Mouse (Mus musculus) lung, postnatal 4 days (tissue): ENCODE data around the gene 1700056E22Rik.

Experiments used
- DNase-seq, 2 experiments: peaks; one replicate each; pipeline ENCODE4 v3.0.0; 2021

1700056E22Rik gene

GRCm38 (mm10) chr1:184048675-184049418, 14.7 kb upstream of the 1700056E22Rik start:
- DNase-seq, result no peak

DNA sequence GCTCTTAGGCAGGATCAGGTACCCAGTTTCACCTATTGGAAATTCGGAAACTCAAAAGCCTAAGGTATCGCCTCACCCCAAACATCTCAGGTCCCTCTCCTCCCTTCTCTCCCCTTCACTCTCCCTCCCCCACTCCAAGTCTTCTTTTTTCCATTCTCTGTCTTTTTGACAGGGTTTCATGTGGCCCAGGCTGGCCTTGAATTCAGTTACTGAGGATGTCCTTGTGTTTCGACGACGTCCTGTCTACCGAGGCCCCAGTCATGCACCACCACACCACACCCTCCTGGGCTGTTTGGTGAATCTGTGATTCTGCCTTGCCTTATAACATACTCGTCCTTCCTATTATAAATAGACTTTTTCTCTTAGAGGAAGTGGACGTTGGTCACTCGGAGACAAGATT, 13.7 kb upstream of the 1700056E22Rik start:
- no peak for DNase-seq

DNA sequence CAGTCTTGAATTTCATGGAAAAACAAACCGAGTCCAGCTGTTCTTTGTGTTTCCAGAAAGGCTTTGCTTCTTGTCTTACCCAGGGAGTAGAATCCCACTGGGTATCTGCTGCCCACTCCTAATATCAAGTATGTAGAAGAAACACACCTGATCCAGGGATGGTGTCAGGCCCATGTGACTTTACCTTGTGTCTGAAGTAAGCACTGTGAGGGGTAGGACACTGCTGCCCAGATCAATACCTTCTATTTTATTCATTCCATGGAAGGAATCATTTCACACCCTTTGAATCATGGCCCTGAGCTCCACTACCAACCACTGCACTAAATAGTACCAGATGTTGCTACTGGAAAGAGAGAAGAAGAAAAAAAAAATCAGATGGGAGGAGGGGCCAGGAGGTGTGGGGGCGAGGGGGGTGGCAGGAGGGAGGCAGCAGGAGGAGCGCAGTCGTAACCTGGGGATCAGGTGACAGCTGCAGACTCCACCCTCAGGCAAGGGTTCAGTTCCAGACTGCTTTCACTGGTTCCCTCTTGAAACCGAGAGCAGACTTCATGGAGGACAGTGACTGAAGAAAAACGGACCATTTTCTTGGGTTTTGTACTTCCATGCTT, 12.1 kb upstream of the 1700056E22Rik start:
- DNase-seq, result no peak

DNA sequence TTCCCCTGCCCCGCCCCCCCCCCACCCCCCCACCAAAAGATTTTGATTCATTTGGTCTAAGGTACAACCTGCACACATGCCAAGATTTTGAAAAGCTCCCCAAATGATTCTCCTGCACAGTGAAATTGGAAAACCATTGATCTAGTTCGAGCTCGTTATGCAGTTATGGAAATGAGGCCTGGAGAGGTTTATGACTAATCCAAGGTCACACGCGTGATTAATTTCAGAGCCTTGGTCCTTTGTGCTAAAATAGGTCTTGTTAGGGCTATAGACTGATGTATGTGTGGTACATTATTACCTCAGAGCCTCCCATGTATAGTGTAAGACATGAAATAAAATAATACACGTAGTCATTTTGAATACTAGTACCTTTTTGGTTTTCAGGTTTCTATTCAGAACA, 9.3 kb upstream of the 1700056E22Rik start:
- no peak for DNase-seq

DNA sequence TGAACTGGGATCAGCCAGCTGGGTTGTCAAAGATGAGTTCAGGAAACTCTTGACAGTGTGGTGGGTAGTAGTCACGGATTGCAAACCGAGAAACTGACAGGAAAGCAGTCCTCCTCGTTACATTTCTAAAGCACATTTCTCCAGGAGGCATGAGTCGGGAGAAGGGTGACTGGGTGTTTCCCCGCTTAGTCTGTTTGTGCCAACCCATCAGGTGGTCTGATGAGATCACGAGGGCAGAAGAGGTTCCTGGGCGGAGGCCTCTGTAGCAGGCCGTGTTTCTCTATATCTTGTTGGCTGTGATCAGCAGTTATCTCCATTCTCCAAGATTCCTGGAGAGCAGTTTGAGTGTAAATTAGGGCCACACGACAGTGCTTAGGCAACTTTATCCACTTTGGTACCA, 8.6 kb upstream of the 1700056E22Rik start:
- no peak for DNase-seq

- DNase-seq, result peak in 1 of 2 experiments; percentile 52
Measured at GRCm38 (mm10) chr1:184041778-184042573, 7.9 kb upstream of the 1700056E22Rik start.

- DNase-seq, result no peak
Measured at GRCm38 (mm10) chr1:184040906-184041305, 6.8 kb upstream of the 1700056E22Rik start.

DNA sequence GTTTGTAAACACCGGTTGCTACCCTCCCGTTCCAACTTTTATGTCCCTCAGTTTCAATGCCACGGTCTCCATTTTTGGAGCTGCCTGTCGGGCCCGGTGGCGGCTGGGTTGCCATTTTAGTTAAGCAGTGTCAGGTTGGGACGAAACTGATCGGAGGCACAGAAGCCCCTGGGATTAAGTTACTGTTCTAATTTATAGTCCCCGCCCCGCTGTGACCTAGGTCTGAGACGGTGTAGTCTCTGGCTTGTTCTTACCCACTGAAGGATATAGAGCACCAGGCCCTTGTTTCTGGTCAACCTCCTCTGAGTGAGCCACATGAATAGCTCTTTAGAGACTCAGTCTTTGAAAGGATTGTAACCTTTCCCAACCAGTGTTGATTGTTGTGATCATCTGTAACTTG, 6.1 kb upstream of the 1700056E22Rik start:
- no peak for DNase-seq

DNA sequence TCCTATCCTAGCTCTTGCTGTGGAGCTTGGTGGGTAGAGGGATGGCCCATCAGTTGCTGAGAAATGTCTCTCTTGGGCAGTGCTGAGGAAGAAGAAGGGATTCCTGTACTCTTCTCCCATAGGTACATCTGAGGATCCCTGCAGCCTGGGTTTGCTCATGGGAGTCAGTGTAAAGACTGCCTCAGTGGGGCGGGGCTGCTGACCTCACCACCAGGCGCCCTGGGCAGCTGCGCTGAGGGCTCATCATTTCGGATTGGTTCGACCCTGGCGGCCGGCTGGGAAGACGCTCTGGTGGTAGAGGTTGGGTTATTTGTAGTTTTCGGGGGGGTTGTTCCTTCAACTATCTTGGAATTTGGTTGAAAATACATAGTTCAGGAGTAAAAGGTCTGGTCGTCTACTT, 5.2 kb upstream of the 1700056E22Rik start:
- DNase-seq, result no peak

DNA sequence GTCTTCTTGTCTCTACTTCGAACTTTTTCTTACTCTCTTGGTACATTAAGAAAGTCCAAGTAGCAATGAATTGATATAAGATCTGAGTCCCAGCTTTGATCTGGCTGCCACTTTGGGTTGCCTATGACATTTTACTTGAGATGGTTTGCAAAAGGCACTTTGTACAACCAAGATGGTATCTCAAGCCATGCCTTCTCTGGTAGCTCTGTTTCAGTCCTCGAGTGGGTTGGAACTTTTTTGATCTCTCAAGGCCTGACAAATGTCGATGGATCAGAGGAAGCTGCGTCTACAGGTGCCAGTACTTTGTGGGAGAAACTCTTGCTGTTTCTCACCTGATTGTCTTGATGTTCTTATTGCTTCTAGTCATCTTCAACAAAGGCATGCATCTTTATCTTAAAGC, 3.7 kb upstream of the 1700056E22Rik start:
- DNase-seq, result no peak

DNA sequence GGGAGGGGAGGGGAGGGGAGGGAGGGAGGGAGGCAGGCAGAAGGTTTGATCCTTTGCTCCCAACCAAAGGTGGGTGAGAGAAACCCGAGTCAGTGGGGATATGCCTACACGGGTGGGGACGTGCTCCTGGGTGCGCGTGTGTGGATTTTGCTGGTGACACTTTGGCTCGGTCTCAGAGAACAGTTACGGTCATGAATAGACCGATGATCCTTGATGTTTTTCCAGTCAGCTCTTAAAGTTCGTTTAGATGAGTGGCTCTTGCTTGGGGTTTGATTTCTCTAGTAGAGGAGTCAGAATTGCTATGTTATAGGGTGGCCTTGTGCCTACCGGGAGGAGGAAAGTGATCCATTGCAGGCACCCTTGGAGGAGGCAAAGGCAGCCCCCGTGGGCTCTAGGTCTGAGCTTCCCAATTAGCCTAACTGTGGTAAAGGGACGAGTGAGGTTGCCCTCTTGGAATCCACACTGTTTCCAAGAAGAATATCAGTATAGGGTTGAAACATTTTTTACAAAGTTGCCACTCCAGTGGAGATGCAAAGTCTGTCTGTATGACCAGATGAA, 1.3 kb upstream of the 1700056E22Rik start:
- DNase-seq, result no peak

DNA sequence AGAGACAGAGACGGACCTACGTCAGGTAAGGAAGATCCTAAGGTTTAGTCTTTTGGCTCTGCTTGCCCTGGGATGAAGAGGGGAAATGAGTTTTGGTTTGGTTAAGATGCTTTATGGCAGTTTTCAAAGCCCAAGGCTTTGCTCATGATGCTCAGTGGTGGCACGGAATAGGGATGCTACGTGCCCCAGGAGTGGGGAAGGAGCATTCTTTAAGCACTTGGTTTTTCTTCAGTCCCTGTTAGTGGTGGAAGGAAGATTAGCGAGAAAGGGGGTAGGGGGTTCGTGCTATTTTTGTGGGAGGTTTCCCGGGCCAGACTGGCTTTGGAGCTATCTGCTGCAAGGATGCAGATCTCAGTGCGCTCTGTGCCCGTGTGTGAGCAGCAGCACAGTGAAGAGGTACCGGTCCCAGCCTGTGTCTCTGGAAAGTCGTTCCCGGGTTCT, 660 bp upstream of the 1700056E22Rik start:
- peak in 1 of 2 experiments; percentile 41 for DNase-seq

- peak in 1 of 2 experiments; percentile 91 for DNase-seq
Measured at GRCm38 (mm10) chr1:184033390-184034010, 601 bp downstream of the 1700056E22Rik start.

GRCm38 (mm10) chr1:184032682-184033389, 1.3 kb downstream of the 1700056E22Rik start:
- no peak for DNase-seq

DNA sequence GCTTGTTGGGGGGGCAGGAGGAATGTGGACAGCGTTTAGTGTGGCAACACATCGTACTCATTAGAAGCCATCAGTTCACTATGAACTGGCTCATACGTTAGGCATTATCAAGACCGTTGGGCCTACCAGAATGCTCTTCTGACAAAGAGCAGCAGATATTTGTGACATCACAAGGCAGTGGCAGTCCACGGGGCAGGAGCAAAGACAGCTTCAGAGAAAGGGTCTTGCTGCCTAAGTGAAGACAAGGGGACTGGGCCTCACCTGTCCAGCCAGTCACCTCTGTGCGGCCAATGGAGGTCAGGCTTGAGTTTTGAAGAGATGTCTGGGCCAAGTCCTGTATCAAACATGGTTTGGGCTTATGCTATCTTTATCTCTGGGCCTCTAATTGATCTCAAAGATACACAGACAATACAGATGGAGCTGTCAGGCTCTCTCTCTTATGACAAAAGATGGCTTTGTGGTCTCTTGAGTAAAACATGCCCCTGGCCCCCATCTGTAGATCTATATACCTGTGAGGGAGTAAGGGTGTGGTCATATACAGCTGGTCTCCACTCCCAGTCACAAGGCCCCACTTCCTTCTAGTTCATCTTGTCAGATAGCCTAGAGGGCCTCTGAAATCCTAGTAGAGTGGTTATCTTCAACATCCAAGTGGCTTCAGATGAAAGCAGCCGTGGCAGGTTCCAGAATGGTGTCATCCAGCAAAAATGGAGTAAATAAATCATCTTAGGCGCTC, 3.9 kb downstream of the 1700056E22Rik start:
- no peak for DNase-seq

- no peak for DNase-seq
Measured at GRCm38 (mm10) chr1:184027039-184027438, 7.1 kb downstream of the 1700056E22Rik start.

DNA sequence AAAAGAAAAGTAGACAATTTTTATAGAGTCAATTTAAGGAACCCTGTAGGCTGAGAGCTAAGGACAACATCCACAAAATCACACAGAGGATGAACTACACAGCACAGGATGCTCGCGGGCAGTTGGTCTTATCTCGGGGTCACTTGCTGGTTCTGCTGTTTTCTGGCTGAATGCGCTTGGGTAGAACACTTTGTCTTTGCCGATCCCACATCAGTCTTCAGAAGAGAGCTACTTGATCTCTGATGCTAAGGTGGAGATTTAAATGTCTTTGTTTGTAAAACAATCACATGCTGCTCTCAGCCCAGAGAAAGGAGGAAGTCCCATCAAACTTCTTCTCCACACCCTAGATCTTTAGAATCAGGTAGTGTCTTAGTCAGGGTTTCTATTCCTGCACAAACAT, 9.0 kb downstream of the 1700056E22Rik start:
- DNase-seq, result no peak

- DNase-seq, result no peak
Measured at GRCm38 (mm10) chr1:184024631-184025030, 9.5 kb downstream of the 1700056E22Rik start.

- no peak for DNase-seq
Measured at GRCm38 (mm10) chr1:184023971-184024370, 10.1 kb downstream of the 1700056E22Rik start.

GRCm38 (mm10) chr1:184019722-184020107, 14.4 kb downstream of the 1700056E22Rik start:
- DNase-seq, result no peak

- DNase-seq, result no peak
Measured at GRCm38 (mm10) chr1:184019042-184019721, 14.9 kb downstream of the 1700056E22Rik start.
